Mouse (Mus musculus): ENCODE data around the gene Gm42715.
"Not testable (repeated sequence)": the region's sequence is repeated elsewhere in the genome, so short reads cannot be mapped to it uniquely, and the experiment has no call there.

The Gm42715 gene

GRCm38 (mm10) chr7:127497382-127497781, 22.0 kb upstream of the Gm42715 start:
- DNase-seq (ENCODE audit: low read depth, low spot score), result no peak

- peak; percentile 70 for DNase-seq (ENCODE audit: low read depth, low spot score)
Observed at GRCm38 (mm10) chr7:127498407-127498806, 21.0 kb upstream of the Gm42715 start.

GRCm38 (mm10) chr7:127508291-127508690, 11.1 kb upstream of the Gm42715 start:
- no peak for DNase-seq (ENCODE audit: low read depth, low spot score)

GRCm38 (mm10) chr7:127509830-127510229, 9.6 kb upstream of the Gm42715 start:
- DNase-seq (ENCODE audit: low read depth, low spot score), result not testable (repeated sequence)

- DNase-seq (ENCODE audit: low read depth, low spot score), result no peak
Observed at GRCm38 (mm10) chr7:127511241-127511640, 8.1 kb upstream of the Gm42715 start.

- peak; percentile 97 for DNase-seq (ENCODE audit: low read depth, low spot score)
Observed at GRCm38 (mm10) chr7:127511808-127512230, 7.6 kb upstream of the Gm42715 start, which contains the start of gene Srcap. Gene Srcap, plus strand, starts transcription at chr7:127511983.

- DNase-seq (ENCODE audit: low read depth, low spot score), result peak; percentile 97
Observed at GRCm38 (mm10) chr7:127512231-127513015, 7.0 kb upstream of the Gm42715 start.

- no peak for DNase-seq (ENCODE audit: low read depth, low spot score)
Observed at GRCm38 (mm10) chr7:127513016-127513390, 6.4 kb upstream of the Gm42715 start.

GRCm38 (mm10) chr7:127513781-127514180, 5.6 kb upstream of the Gm42715 start:
- no peak for DNase-seq (ENCODE audit: low read depth, low spot score)

- no peak for DNase-seq (ENCODE audit: low read depth, low spot score)
Observed at GRCm38 (mm10) chr7:127515846-127516245, 3.5 kb upstream of the Gm42715 start.

- DNase-seq (ENCODE audit: low read depth, low spot score), result no peak
Observed at GRCm38 (mm10) chr7:127516344-127516743, 3.0 kb upstream of the Gm42715 start.

- DNase-seq (ENCODE audit: low read depth, low spot score), result no peak
Observed at GRCm38 (mm10) chr7:127541671-127542070, 22.3 kb downstream of the Gm42715 start.

GRCm38 (mm10) chr7:127549116-127549835, 29.9 kb downstream of the Gm42715 start:
- no peak for DNase-seq (ENCODE audit: low read depth, low spot score)

GRCm38 (mm10) chr7:127551558-127551957, 32.2 kb downstream of the Gm42715 start:
- DNase-seq (ENCODE audit: low read depth, low spot score), result no peak

- DNase-seq (ENCODE audit: low read depth, low spot score), result no peak
Observed at GRCm38 (mm10) chr7:127560580-127560979, 41.2 kb downstream of the Gm42715 start.

GRCm38 (mm10) chr7:127561340-127561858, 42.0 kb downstream of the Gm42715 start, which contains the start of gene Tmem265:
Gene Tmem265, plus strand, starts transcription at chr7:127561390.
- no peak for DNase-seq (ENCODE audit: low read depth, low spot score)

GRCm38 (mm10) chr7:127564381-127565150, 45.2 kb downstream of the Gm42715 start:
- no peak for DNase-seq (ENCODE audit: low read depth, low spot score)

GRCm38 (mm10) chr7:127572895-127573471, 53.6 kb downstream of the Gm42715 start, which contains the start of gene Phkg2:
Gene Phkg2, plus strand, starts transcription at chr7:127573340.
- peak; percentile 96 for DNase-seq (ENCODE audit: low read depth, low spot score)

GRCm38 (mm10) chr7:127573503-127574008, 54.2 kb downstream of the Gm42715 start:
- peak; percentile 51 for DNase-seq (ENCODE audit: low read depth, low spot score)

- peak; percentile 18 for DNase-seq (ENCODE audit: low read depth, low spot score)
Observed at GRCm38 (mm10) chr7:127574115-127574514, 54.7 kb downstream of the Gm42715 start.

- DNase-seq (ENCODE audit: low read depth, low spot score), result no peak
Observed at GRCm38 (mm10) chr7:127583260-127583659, 63.9 kb downstream of the Gm42715 start.
